Mouse (Mus musculus): ENCODE measurements around the gene Poldip3.

The Poldip3 gene

DNA sequence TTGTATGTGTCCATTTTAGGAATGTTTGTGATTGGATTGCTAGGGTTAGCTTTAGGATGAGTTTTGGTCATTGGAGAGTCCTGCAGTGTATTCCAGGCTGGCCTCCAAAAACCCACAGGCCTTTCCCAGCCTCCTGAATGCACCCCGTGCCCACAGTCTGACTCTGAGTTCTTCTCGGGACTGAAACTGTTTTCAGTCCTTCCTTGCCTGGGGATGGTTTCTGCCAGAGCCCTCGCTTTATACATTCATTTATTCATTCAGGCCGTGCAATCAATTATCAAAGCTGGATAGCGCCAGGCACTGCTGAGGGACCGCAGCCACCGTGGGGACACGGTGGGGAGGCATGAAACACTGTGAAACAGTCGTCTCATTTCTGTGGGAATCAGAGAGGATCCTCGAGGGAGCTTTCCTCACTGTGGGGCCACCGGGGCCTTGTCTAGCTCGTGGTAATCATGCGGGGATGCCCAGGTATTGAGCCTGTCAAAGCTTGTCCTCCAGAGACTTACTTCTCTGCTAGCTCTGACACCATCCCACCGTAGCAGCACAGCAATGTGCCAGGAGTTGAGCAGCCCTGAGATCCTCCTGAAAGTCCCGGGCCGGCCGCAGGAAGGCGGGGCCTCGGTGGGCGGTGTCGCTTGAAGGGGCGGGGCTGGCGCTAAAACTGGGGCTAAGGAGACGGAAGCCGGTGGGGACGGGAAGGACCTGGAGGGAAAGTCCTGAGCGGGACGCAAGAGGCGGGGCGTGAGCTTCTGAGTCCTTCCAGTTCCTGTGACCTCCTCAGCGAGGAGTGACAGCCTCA lies 49.5 kb downstream of the Poldip3 start:
- in situ Hi-C loops (cut with MboI; ENCODE audit: low pct_unique_long_range_greater_than_20kb in 1 of 2, low sequenced_read_pairs in 2 of 2, unreplicated experiment in 1 of 2), result no loop called here

DNA sequence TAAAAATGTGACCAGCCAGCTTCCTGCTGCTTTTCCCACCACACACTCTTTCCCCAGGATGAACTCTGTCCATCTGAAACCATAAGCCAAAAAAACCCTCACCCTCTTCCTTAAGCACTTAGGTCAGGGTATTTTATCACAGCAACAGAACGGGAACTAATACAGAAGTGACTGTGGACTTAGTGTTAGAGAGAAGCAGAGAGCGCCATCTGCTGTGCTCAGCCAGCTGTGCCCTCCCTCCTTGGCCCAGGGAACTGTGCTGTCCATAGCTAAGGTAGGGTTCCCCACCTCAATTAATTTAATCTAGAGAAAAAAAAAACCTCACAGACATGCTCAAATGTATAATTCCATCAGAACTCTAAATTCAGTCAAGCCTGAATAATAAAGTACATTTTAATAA lies 53.2 kb downstream of the Poldip3 start:
- in situ Hi-C loops (cut with MboI; ENCODE audit: low pct_unique_long_range_greater_than_20kb in 1 of 2, low sequenced_read_pairs in 2 of 2, unreplicated experiment in 1 of 2), result no loop called here

DNA sequence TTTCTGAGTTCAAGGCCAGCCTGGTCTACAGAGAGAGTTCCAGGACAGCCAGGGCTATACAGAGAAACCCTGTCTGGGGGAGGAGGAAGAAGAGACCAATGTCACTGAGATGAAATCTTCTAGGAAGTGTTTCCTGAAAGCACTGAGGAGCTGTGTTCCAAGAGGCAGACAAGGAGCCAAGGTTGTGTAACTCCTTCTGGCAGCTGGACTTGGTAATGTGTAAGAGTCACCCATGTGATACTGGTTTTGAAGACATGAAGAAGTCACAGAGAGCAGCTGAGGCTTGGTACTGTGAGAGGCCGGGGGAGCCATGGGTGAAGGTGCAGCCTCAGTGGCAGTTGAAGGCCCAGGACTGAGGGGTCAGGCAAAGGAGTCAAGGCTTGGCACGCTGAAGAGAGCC lies 55.5 kb downstream of the Poldip3 start:
- in situ Hi-C loops (cut with MboI; ENCODE audit: low pct_unique_long_range_greater_than_20kb in 1 of 2, low sequenced_read_pairs in 2 of 2, unreplicated experiment in 1 of 2), result no loop called here

DNA sequence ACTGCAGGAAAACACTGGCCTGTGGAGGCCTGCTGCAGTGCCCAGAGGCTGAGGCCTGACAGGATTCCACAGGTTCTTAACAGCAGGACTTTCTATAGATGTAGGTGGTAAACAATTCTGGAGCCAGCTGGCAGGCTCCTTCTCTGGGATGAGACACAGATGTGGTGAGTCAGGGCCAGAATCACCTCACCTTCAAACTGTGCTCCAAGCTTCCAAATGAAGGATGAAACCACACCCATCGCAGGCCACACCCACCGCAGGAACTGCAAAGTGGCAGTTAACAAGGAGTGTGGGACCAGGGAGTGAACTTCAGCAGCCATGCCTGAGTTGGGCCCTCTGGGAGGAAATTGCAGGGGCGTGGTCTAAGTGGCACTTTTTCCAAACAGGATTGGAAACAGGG lies 58.3 kb downstream of the Poldip3 start:
- in situ Hi-C loops (cut with MboI; ENCODE audit: low pct_unique_long_range_greater_than_20kb in 1 of 2, low sequenced_read_pairs in 2 of 2, unreplicated experiment in 1 of 2), result no loop called here

DNA sequence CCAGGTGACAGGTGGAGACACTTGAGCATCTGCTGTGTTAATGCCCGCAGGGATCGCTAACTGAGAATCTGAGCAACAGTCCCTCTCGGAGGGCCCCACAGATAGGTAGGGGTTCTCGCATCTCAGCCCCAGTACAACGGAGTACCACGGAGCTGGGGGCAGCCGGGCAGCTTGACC lies 59.9 kb downstream of the Poldip3 start, which contains the start of gene Serhl:
Gene Serhl, plus strand, starts transcription at position 78 of the 177 bp plus-strand sequence.
- in situ Hi-C loops (cut with MboI; ENCODE audit: low pct_unique_long_range_greater_than_20kb in 1 of 2, low sequenced_read_pairs in 2 of 2, unreplicated experiment in 1 of 2), result no loop called here

DNA sequence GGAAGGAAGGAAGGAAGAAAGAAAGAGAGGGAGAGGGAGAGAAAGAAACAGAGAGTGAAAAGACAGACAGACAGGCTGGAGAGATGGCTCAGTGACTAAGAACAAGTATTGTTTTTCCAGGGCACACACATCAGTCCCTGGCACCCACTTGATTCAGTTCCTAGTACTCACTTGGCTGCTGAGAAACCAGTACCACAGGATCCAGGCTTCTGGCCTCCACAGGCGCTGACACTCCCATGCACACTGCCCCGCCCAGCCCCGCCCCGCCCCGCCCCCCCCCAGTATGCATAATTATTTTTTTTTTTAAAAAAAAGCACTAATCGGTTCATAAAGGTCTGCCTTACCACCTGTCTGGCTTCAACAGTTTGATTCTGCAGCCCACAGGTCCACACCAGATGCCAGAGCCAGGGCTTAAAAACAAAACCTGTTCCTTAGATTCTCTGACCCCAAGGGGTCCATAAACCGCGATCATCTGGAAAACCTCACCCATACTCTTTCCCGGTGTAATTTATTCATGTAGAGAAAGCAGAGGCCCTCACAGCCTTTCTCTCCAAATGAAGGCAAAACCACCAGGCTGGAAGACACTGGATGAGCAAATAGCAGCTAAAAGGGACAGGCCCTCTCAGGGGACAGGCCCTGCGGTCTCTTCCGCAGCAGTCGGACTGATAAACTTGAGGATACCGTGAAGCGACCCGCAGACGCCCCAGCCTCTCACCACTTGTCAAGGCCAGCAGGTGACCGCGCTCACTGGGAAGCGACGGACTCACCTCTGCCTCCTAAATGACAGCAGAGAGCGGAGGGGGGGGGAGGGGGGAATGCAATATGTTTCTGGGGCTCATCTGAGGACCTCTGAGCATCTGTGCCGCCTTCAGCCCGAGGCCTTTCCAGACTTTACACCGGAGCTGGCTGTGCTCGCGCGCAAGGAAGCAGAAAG lies 60.4 kb downstream of the Poldip3 start:
- in situ Hi-C loops (cut with MboI; ENCODE audit: low pct_unique_long_range_greater_than_20kb in 1 of 2, low sequenced_read_pairs in 2 of 2, unreplicated experiment in 1 of 2), result no loop called here

DNA sequence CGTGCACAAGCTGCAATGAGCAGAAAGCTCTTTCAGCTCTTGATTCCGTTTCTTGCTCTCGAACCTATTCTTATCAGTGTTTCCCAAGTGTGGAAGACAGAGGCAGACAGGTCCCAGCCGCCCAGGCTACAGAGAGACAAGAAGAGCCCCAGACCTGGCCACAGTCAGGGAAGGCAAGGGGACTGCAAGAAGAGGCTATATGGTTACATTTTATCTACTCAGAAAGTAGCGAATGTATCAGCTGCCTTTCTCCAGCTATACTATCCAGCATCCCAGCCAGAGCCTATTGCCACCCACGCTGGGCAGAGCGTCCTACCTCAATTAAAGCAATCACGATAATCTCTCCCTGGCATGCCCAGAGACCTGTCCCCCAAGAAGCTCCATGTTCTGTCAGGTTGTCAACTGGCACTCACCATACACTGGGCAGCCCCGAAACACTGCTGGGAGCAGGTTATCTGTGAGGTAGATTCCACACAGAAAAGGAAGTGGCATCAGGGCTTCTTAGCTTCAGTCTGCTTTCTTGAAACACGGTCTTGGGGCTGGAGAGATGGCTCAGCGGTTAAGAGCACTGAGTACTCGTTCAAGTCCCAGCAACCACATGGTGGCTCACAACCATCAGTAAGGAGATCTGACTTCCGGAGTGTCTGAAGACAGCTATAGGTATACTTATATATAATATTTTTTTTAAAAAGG lies 62.4 kb downstream of the Poldip3 start:
- in situ Hi-C loops (cut with MboI; ENCODE audit: low pct_unique_long_range_greater_than_20kb in 1 of 2, low sequenced_read_pairs in 2 of 2, unreplicated experiment in 1 of 2), result no loop called here

DNA sequence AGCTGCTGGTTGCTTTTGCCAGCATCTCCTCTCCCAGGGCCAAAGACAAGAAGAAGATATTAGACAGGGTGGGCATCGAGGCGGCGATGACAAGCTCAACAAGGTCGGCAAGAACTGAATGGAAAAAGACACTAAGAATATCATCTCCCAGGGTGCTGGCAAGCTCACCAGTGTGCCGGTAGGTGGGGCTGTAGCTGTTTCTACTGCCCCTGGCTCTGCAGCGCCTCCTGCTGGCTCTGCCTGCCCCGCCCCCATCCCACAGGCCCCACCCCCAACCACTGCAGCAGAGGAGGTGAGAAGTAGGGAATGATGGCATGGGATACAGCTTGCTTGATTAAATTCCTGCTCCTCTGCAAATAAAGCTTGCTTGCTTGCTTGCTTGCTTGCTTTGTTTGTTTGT lies 63.3 kb downstream of the Poldip3 start:
- in situ Hi-C loops (cut with MboI; ENCODE audit: low pct_unique_long_range_greater_than_20kb in 1 of 2, low sequenced_read_pairs in 2 of 2, unreplicated experiment in 1 of 2), result no loop called here

DNA sequence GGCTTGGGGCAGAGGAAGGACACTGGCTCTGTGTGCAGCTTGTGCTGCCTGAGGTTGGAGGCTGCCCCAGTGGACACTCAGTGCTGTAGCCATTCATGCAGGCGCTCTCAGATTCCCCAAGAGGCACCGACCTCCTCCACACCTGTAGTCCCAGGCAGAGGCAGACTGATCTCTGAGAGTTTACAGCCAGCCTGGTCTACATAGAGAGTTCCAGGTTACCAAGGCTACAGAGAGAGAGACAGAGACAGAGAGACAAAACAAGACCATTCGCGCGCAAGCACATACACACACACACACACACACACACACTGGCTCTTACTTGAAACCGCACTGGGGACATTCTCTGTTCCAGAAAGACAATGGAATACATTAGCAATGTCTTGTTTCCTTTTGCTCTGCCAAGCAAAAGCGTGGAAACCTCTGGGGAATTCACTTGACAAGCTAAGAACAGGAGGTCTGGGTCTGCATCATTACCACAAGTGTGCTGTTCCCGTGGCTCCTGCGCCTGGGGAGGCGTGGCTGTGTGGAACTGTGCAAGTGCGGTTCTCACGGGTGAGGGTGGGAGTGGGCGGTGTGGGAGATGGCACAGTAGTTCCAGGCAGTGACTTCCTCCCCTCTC lies 65.1 kb downstream of the Poldip3 start:
- in situ Hi-C loops (cut with MboI; ENCODE audit: low pct_unique_long_range_greater_than_20kb in 1 of 2, low sequenced_read_pairs in 2 of 2, unreplicated experiment in 1 of 2), result no loop called here

DNA sequence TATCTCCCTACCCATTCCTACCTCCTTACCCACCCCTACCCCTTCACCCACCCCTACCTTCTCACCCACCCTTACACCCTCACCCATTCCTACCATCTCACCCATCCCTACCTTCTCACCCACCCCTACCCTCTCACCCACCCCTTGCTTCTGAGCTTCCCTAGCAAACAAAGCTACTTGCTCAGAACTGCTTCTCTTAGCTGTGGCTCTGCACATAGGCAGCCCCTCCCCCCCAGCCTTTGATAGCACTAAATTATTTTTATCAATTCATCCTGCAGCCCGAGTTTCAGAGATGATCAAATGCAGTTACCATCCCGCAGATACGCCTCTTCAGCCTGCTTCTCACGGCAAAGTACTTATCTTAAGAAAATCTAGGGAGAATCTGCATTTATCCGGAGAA lies 65.7 kb downstream of the Poldip3 start:
- in situ Hi-C loops (cut with MboI; ENCODE audit: low pct_unique_long_range_greater_than_20kb in 1 of 2, low sequenced_read_pairs in 2 of 2, unreplicated experiment in 1 of 2), result no loop called here
